Mouse (Mus musculus): ENCODE results near the gene Egr2.

GRCm38 (mm10) chr10:67547850-67548260 lies 12.6 kb downstream of the Egr2 start:
- TF ChIP-seq POLR2A (IDR thresholded peaks at IDR 0.05; ENCODE audit: extremely low read depth, insufficient read depth, low read length) = no peak
- no peak for TF ChIP-seq CTCF (IDR thresholded peaks at IDR 0.05; ENCODE audit: low read depth, low read length)
